Mouse (Mus musculus): ENCODE measurements around the gene Rabep1. TPM values are rescaled to one million over a fixed set of nuclear protein-coding genes. Genes with fewer than 3 reads are reported as not detected.

Gene Rabep1
- 27.6 and 27.7 TPM in 2 replicates for polyA plus RNA-seq (2014; fragmentation: Nextera tagmentation; extraction: Ambion mirVana)

- Histone ChIP-seq H3K27ac (replicated peaks in 1 of 2; ENCODE audit: control insufficient read depth in 1 of 2, insufficient read depth in 1 of 2, low read depth in 2 of 2, low read length in 2 of 2) (peak within 1 kb of the TSS; percentile 64 to 84), H3K4me1 (ENCODE audit: control insufficient read depth in 2 of 2, insufficient read depth in 2 of 2, low read length in 2 of 2) (peaks cover 5 to 8% of the 10 kb centered on the region in 2 experiments), H3K9me3 (ENCODE audit: control insufficient read depth, low read length) (no peaks in the 10 kb centered on the region), H3K4me2 (ENCODE audit: low read length) (peak within 1 kb of the TSS; percentile 82), H3K36me3 (ENCODE audit: control insufficient read depth, insufficient read depth, low read length) (no peaks in the 10 kb centered on the region), H3K27me3 (ENCODE audit: control insufficient read depth, insufficient read depth, low read length) (no peaks in the 10 kb centered on the region), H3K9ac (ENCODE audit: low read length) (peak within 1 kb of the TSS; percentile 96), H3K4me3 (ENCODE audit: control insufficient read depth in 1 of 2, insufficient read depth in 1 of 2, low read depth in 1 of 2, low read length in 2 of 2) (peak within 1 kb of the TSS; percentile 79 to 96)
- peak; percentile 97 for ATAC-seq (ENCODE audit: insufficient number of reproducible peaks, insufficient read depth, low FRiP score, low read depth)
- WGBS: under 1% methylated on average over 74 of the region's 88 CpGs
These were observed at the start of gene Rabep1 for GRCm38 (mm10) chr11:70844559-70845456. Rabep1 (plus strand) TSS chr11:70844778.

GRCm38 (mm10) chr11:70802208-70802864, 42.2 kb upstream of the Rabep1 start:
- Histone ChIP-seq H3K4me3 (ENCODE audit: control insufficient read depth in 1 of 2, insufficient read depth in 1 of 2, low read depth in 1 of 2, low read length in 2 of 2) (no peak overlapping the region), H3K27me3 (ENCODE audit: control insufficient read depth, insufficient read depth, low read length) (no peaks in the 10 kb centered on the region), H3K9ac (ENCODE audit: low read length) (no peak overlapping the region), H3K27ac (replicated peaks in 1 of 2; ENCODE audit: control insufficient read depth in 1 of 2, insufficient read depth in 1 of 2, low read depth in 2 of 2, low read length in 2 of 2) (no peak overlapping the region), H3K9me3 (ENCODE audit: control insufficient read depth, low read length) (0 out of 2 replicates have a peak, but pooled peaks cover 4% of the 10 kb centered on the region), H3K4me1 (ENCODE audit: control insufficient read depth in 2 of 2, insufficient read depth in 2 of 2, low read length in 2 of 2) (no peaks in the 10 kb centered on the region), H3K4me2 (ENCODE audit: low read length) (no peak overlapping the region), H3K36me3 (ENCODE audit: control insufficient read depth, insufficient read depth, low read length) (no peaks in the 10 kb centered on the region)
- whole genome bisulfite sequencing: 88% methylated on average over 2 of the region's 2 CpGs
- ATAC-seq (ENCODE audit: insufficient number of reproducible peaks, insufficient read depth, low FRiP score, low read depth): no peak

GRCm38 (mm10) chr11:70802865-70803261, 41.7 kb upstream of the Rabep1 start:
- Histone ChIP-seq H3K4me2 (ENCODE audit: low read length) (no peak overlapping the region), H3K4me1 (ENCODE audit: control insufficient read depth in 2 of 2, insufficient read depth in 2 of 2, low read length in 2 of 2) (no peaks in the 10 kb centered on the region), H3K9ac (ENCODE audit: low read length) (no peak overlapping the region), H3K9me3 (ENCODE audit: control insufficient read depth, low read length) (0 out of 2 replicates have a peak, but pooled peaks cover 4% of the 10 kb centered on the region), H3K27ac (replicated peaks in 1 of 2; ENCODE audit: control insufficient read depth in 1 of 2, insufficient read depth in 1 of 2, low read depth in 2 of 2, low read length in 2 of 2) (no peak overlapping the region; a peak in 1 of 4 replicates), H3K36me3 (ENCODE audit: control insufficient read depth, insufficient read depth, low read length) (no peaks in the 10 kb centered on the region), H3K27me3 (ENCODE audit: control insufficient read depth, insufficient read depth, low read length) (no peaks in the 10 kb centered on the region), H3K4me3 (ENCODE audit: control insufficient read depth in 1 of 2, insufficient read depth in 1 of 2, low read depth in 1 of 2, low read length in 2 of 2) (no peak overlapping the region)
- ATAC-seq (ENCODE audit: insufficient number of reproducible peaks, insufficient read depth, low FRiP score, low read depth): no peak
- WGBS: 64% methylated on average over 2 of the region's 2 CpGs

- Histone ChIP-seq H3K27me3 (ENCODE audit: control insufficient read depth, insufficient read depth, low read length) (no peaks in the 10 kb centered on the region), H3K4me3 (ENCODE audit: control insufficient read depth in 1 of 2, insufficient read depth in 1 of 2, low read depth in 1 of 2, low read length in 2 of 2) (no peak overlapping the region), H3K9me3 (ENCODE audit: control insufficient read depth, low read length) (0 out of 2 replicates have a peak, but pooled peaks cover 4% of the 10 kb centered on the region), H3K4me1 (ENCODE audit: control insufficient read depth in 2 of 2, insufficient read depth in 2 of 2, low read length in 2 of 2) (no peaks in the 10 kb centered on the region), H3K27ac (replicated peaks in 1 of 2; ENCODE audit: control insufficient read depth in 1 of 2, insufficient read depth in 1 of 2, low read depth in 2 of 2, low read length in 2 of 2) (no peak overlapping the region; a peak in 1 of 4 replicates), H3K4me2 (ENCODE audit: low read length) (no peak overlapping the region), H3K9ac (ENCODE audit: low read length) (no peak overlapping the region), H3K36me3 (ENCODE audit: control insufficient read depth, insufficient read depth, low read length) (no peaks in the 10 kb centered on the region)
- ATAC-seq (ENCODE audit: insufficient number of reproducible peaks, insufficient read depth, low FRiP score, low read depth): no peak
- WGBS: 75% methylated on average over 6 of the region's 6 CpGs
These were observed 40.8 kb upstream of the Rabep1 start for GRCm38 (mm10) chr11:70803711-70804200.

- no peaks in the 10 kb centered on the region for H3K36me3 ChIP-seq (ENCODE audit: control insufficient read depth, insufficient read depth, low read length)
- no peak overlapping the region for H3K27ac ChIP-seq (replicated peaks in 1 of 2; ENCODE audit: control insufficient read depth in 1 of 2, insufficient read depth in 1 of 2, low read depth in 2 of 2, low read length in 2 of 2)
- WGBS: 73% methylated on average over 3 of the region's 3 CpGs
- no peaks in the 10 kb centered on the region for H3K4me1 ChIP-seq (ENCODE audit: control insufficient read depth in 2 of 2, insufficient read depth in 2 of 2, low read length in 2 of 2)
- H3K27me3 ChIP-seq (ENCODE audit: control insufficient read depth, insufficient read depth, low read length): no peaks in the 10 kb centered on the region
- H3K4me2 ChIP-seq (ENCODE audit: low read length): no peak overlapping the region
- no peak overlapping the region for H3K4me3 ChIP-seq (ENCODE audit: control insufficient read depth in 1 of 2, insufficient read depth in 1 of 2, low read depth in 1 of 2, low read length in 2 of 2)
- ATAC-seq (ENCODE audit: insufficient number of reproducible peaks, insufficient read depth, low FRiP score, low read depth): no peak
- H3K9ac ChIP-seq (ENCODE audit: low read length): no peak overlapping the region
- H3K9me3 ChIP-seq (ENCODE audit: control insufficient read depth, low read length): 0 out of 2 replicates have a peak, but pooled peaks cover 4% of the 10 kb centered on the region
These were observed 40.2 kb upstream of the Rabep1 start for GRCm38 (mm10) chr11:70804395-70804794.

GRCm38 (mm10) chr11:70805641-70806175, 38.9 kb upstream of the Rabep1 start:
- WGBS: 76% methylated on average over 8 of the region's 8 CpGs

GRCm38 (mm10) chr11:70806697-70807096, 37.9 kb upstream of the Rabep1 start:
- WGBS: 78% methylated on average over 4 of the region's 4 CpGs
- no peak for ATAC-seq (ENCODE audit: insufficient number of reproducible peaks, insufficient read depth, low FRiP score, low read depth)
- Histone ChIP-seq H3K27me3 (ENCODE audit: control insufficient read depth, insufficient read depth, low read length) (no peaks in the 10 kb centered on the region), H3K9me3 (ENCODE audit: control insufficient read depth, low read length) (0 out of 2 replicates have a peak, but pooled peaks cover 4% of the 10 kb centered on the region), H3K4me1 (ENCODE audit: control insufficient read depth in 2 of 2, insufficient read depth in 2 of 2, low read length in 2 of 2) (no peaks in the 10 kb centered on the region), H3K4me3 (ENCODE audit: control insufficient read depth in 1 of 2, insufficient read depth in 1 of 2, low read depth in 1 of 2, low read length in 2 of 2) (no peak overlapping the region), H3K4me2 (ENCODE audit: low read length) (no peak overlapping the region), H3K27ac (replicated peaks in 1 of 2; ENCODE audit: control insufficient read depth in 1 of 2, insufficient read depth in 1 of 2, low read depth in 2 of 2, low read length in 2 of 2) (no peak overlapping the region), H3K9ac (ENCODE audit: low read length) (no peak overlapping the region), H3K36me3 (ENCODE audit: control insufficient read depth, insufficient read depth, low read length) (no peaks in the 10 kb centered on the region)

More at GRCm38 (mm10) chr11:70805641-70806175, 38.9 kb upstream of the Rabep1 start:
- Histone ChIP-seq H3K4me3 (ENCODE audit: control insufficient read depth in 1 of 2, insufficient read depth in 1 of 2, low read depth in 1 of 2, low read length in 2 of 2) (no peak overlapping the region), H3K9me3 (ENCODE audit: control insufficient read depth, low read length) (0 out of 2 replicates have a peak, but pooled peaks cover 4% of the 10 kb centered on the region), H3K27ac (replicated peaks in 1 of 2; ENCODE audit: control insufficient read depth in 1 of 2, insufficient read depth in 1 of 2, low read depth in 2 of 2, low read length in 2 of 2) (peak overlapping the region in 1 of 2 experiments; percentile 38; a peak in 1 of 4 replicates), H3K36me3 (ENCODE audit: control insufficient read depth, insufficient read depth, low read length) (no peaks in the 10 kb centered on the region), H3K4me2 (ENCODE audit: low read length) (no peak overlapping the region), H3K27me3 (ENCODE audit: control insufficient read depth, insufficient read depth, low read length) (no peaks in the 10 kb centered on the region), H3K4me1 (ENCODE audit: control insufficient read depth in 2 of 2, insufficient read depth in 2 of 2, low read length in 2 of 2) (no peaks in the 10 kb centered on the region), H3K9ac (ENCODE audit: low read length) (no peak overlapping the region)
- ATAC-seq (ENCODE audit: insufficient number of reproducible peaks, insufficient read depth, low FRiP score, low read depth): no peak
